Mouse (Mus musculus): ENCODE results near the gene Qtrt1.

DNA sequence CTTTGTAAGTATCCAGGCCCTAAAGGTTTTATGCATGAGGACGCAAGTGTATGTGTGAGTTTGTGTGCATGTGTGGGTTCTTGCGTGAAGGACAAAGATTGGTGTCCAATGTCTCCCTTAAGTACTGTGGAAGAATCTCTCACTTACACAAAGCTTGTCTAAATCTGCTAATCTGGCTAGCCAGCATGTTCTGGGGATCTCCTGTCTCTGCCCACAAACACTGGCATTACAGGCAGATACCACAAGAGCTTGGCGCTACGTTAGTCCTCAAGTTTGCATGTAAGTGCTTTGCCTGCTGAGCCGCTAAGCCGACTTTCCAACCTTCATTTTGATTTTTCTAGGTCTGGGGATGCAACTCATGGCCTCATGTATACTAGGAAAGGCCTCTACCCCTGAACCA is 25.9 kb downstream of the Qtrt1 start:
- TF ChIP-seq POLR2A (IDR thresholded peaks at IDR 0.05; ENCODE audit: low read depth, low read length) (no peak), CTCF (IDR thresholded peaks at IDR 0.05; ENCODE audit: extremely low read depth, insufficient read depth, insufficient read length, insufficient replicate concordance) (no peak)
